Mouse (Mus musculus): ENCODE data around the gene Mad1l1. TPM values are rescaled to one million over a fixed set of nuclear protein-coding genes. Genes with fewer than 3 reads are reported as not detected.
A peak's percentile ranks its signal among the peaks of the same experiment; 100 is the strongest.

The Mad1l1 gene
- polyA plus RNA-seq, 1 experiment from 2014 or later, result 44.8 TPM

GRCm38 (mm10) chr5:140255265-140255664 lies 66.1 kb downstream of the Mad1l1 start:
- no peaks in the 10 kb centered on the region for H3K27me3 ChIP-seq
- 82% methylated on average over 5 of the region's 5 CpGs for WGBS
- peaks cover 9% of the 10 kb centered on the region; the same call in 1 of the 2 replicates for H3K36me3 ChIP-seq
- H3K4me3 ChIP-seq, result no peak overlapping the region
- no peaks in the 10 kb centered on the region for H3K9me3 ChIP-seq (replicated peaks)
- ATAC-seq (ENCODE audit: low FRiP score), result no peak
- H3K9ac ChIP-seq, result no peak overlapping the region
- peaks cover 7% of the 10 kb centered on the region; the same call in 1 of the 2 replicates for H3K4me1 ChIP-seq
- no peak overlapping the region for H3K4me2 ChIP-seq (replicated peaks)
- no peak overlapping the region for H3K27ac ChIP-seq

- H3K36me3 ChIP-seq, result peaks cover 8% of the 10 kb centered on the region; the same call in 1 of the 2 replicates
- H3K27ac ChIP-seq, result no peak overlapping the region
- no peaks in the 10 kb centered on the region for H3K27me3 ChIP-seq
- peaks cover 10% of the 10 kb centered on the region for H3K4me1 ChIP-seq
- no peak overlapping the region for H3K4me3 ChIP-seq
- ATAC-seq (ENCODE audit: low FRiP score), result no peak
- no peak overlapping the region for H3K9ac ChIP-seq
- WGBS, result 89% methylated on average over 1 of the region's 1 CpGs
- no peak overlapping the region for H3K4me2 ChIP-seq (replicated peaks)
- no peaks in the 10 kb centered on the region for H3K9me3 ChIP-seq (replicated peaks)
Observed at GRCm38 (mm10) chr5:140254656-140255055, 66.7 kb downstream of the Mad1l1 start.

GRCm38 (mm10) chr5:140251989-140252388 lies 69.4 kb downstream of the Mad1l1 start:
- no peak overlapping the region for H3K4me2 ChIP-seq (replicated peaks)
- no peak overlapping the region for H3K9ac ChIP-seq
- WGBS, result 86% methylated on average over 2 of the region's 2 CpGs
- H3K4me3 ChIP-seq, result no peak overlapping the region
- no peaks in the 10 kb centered on the region for H3K9me3 ChIP-seq (replicated peaks)
- no peaks in the 10 kb centered on the region for H3K27me3 ChIP-seq
- no peak overlapping the region for H3K27ac ChIP-seq
- H3K4me1 ChIP-seq, result peaks cover 11% of the 10 kb centered on the region
- ATAC-seq (ENCODE audit: low FRiP score), result no peak
- 0 out of 2 replicates have a peak, but pooled peaks cover 3% of the 10 kb centered on the region for H3K36me3 ChIP-seq

DNA sequence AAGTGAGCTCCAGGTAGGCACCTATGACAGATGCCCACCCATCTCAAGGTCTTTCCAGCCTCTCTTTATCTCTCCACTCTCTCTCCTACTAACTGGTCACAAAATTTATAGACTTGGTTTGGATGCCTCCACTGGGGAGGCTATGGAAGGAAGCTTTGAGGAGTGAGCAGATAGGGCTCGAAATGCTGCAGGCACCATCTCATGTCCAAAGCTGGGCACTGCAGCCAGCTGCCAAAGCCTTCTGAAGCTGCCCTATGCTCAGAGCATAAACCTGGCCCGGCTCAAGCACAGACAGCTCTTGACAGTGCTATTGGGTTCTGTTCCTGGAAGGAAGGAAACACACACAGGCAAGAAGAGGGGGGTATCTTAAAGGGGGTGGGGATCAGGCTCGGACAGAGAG lies 71.0 kb downstream of the Mad1l1 start:
- Histone ChIP-seq H3K4me2 (replicated peaks) (no peak overlapping the region), H3K9ac (no peak overlapping the region), H3K27me3 (no peaks in the 10 kb centered on the region), H3K36me3 (0 out of 2 replicates have a peak, but pooled peaks cover 3% of the 10 kb centered on the region), H3K27ac (no peak overlapping the region), H3K4me3 (no peak overlapping the region), H3K4me1 (peaks cover 8% of the 10 kb centered on the region), H3K9me3 (replicated peaks) (no peaks in the 10 kb centered on the region)
- ATAC-seq (ENCODE audit: low FRiP score), result no peak
- WGBS, result 95% methylated on average over 3 of the region's 3 CpGs

GRCm38 (mm10) chr5:140249359-140250062 lies 71.8 kb downstream of the Mad1l1 start:
- peak; percentile 60; the same call in 1 of the 2 replicates for ATAC-seq (ENCODE audit: low FRiP score)
- WGBS, result 61% methylated on average over 6 of the region's 6 CpGs
- no peaks in the 10 kb centered on the region for H3K9me3 ChIP-seq (replicated peaks)
- 0 out of 2 replicates have a peak, but pooled peaks cover 3% of the 10 kb centered on the region for H3K36me3 ChIP-seq
- H3K27me3 ChIP-seq, result no peaks in the 10 kb centered on the region
- H3K4me1 ChIP-seq, result peaks cover 4% of the 10 kb centered on the region
- no peak overlapping the region for H3K9ac ChIP-seq
- no peak overlapping the region for H3K4me3 ChIP-seq
- H3K4me2 ChIP-seq (replicated peaks), result no peak overlapping the region
- peak overlapping the region; percentile 40; the same call in 1 of the 2 replicates for H3K27ac ChIP-seq

GRCm38 (mm10) chr5:140248101-140248500 lies 73.3 kb downstream of the Mad1l1 start:
- H3K4me3 ChIP-seq, result no peak overlapping the region
- WGBS, result 94% methylated on average over 2 of the region's 2 CpGs
- no peaks in the 10 kb centered on the region for H3K27me3 ChIP-seq
- H3K4me1 ChIP-seq, result peaks cover 4% of the 10 kb centered on the region
- no peak overlapping the region for H3K27ac ChIP-seq
- 0 out of 2 replicates have a peak, but pooled peaks cover 3% of the 10 kb centered on the region for H3K36me3 ChIP-seq
- ATAC-seq (ENCODE audit: low FRiP score), result no peak
- no peak overlapping the region for H3K4me2 ChIP-seq (replicated peaks)
- H3K9ac ChIP-seq, result no peak overlapping the region
- H3K9me3 ChIP-seq (replicated peaks), result no peaks in the 10 kb centered on the region

GRCm38 (mm10) chr5:140240235-140240634 lies 81.1 kb downstream of the Mad1l1 start:
- Histone ChIP-seq H3K27ac (no peak overlapping the region), H3K27me3 (no peaks in the 10 kb centered on the region), H3K36me3 (no peaks in the 10 kb centered on the region), H3K4me3 (no peak overlapping the region), H3K9ac (no peak overlapping the region), H3K4me2 (replicated peaks) (no peak overlapping the region), H3K4me1 (peaks cover 13% of the 10 kb centered on the region; the same call in 1 of the 2 replicates), H3K9me3 (replicated peaks) (no peaks in the 10 kb centered on the region)
- no peak for ATAC-seq (ENCODE audit: low FRiP score)
- 97% methylated on average over 3 of the region's 3 CpGs for WGBS

DNA sequence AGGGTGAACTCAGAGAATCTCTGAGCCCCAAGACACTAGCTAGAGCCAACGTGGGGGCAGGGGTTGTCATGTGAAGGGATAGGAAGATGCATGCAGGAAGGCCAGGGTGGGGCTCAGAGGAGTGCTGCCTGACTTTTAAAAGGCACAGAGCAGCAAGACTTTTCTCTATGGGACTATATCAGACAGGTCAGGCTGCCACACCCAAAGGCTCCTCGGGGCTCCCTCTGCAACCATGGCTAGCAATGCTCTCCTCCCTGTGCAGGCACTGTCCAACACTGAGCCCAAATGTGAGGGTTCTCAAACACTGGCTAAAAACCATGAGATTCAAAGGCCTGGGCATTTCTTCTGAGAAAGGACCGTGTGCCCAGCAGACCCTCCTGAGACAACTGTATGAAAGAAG lies 82.5 kb downstream of the Mad1l1 start:
- no peak overlapping the region for H3K4me3 ChIP-seq
- no peak overlapping the region for H3K4me2 ChIP-seq (replicated peaks)
- 74% methylated on average over 3 of the region's 3 CpGs for WGBS
- no peaks in the 10 kb centered on the region for H3K27me3 ChIP-seq
- H3K9me3 ChIP-seq (replicated peaks), result no peaks in the 10 kb centered on the region
- no peak for ATAC-seq (ENCODE audit: low FRiP score)
- no peak overlapping the region for H3K27ac ChIP-seq
- H3K4me1 ChIP-seq, result peaks cover 15% of the 10 kb centered on the region; the same call in 1 of the 2 replicates
- no peaks in the 10 kb centered on the region for H3K36me3 ChIP-seq
- H3K9ac ChIP-seq, result no peak overlapping the region

DNA sequence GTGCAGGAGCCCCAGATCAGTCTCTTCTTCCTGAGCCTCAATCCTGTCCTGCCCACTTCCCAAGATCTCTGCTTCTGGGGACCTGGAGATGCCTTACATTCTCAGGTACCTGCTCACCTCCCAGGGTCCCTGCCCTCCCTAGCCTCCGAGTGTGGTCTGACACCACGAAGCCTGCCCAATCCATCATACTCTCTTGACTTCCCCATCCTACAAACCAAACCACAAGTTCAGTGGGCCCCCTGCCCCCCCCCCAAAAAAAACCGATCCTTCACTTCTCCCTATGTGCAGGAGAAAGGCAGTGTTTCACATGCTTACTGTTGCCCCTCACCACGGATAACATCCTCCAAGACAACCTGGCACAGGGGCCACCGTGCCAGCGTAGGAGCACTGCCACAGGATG lies 90.5 kb downstream of the Mad1l1 start:
- Histone ChIP-seq H3K9me3 (replicated peaks) (no peaks in the 10 kb centered on the region), H3K9ac (no peak overlapping the region), H3K27ac (no peak overlapping the region), H3K27me3 (no peaks in the 10 kb centered on the region; the same call in 1 of the 2 replicates), H3K4me1 (peaks cover 14% of the 10 kb centered on the region), H3K36me3 (no peaks in the 10 kb centered on the region), H3K4me3 (no peak overlapping the region), H3K4me2 (replicated peaks) (no peak overlapping the region)
- ATAC-seq (ENCODE audit: low FRiP score), result no peak
- WGBS, result 90% methylated on average over 6 of the region's 6 CpGs

GRCm38 (mm10) chr5:140228306-140228705 lies 93.0 kb downstream of the Mad1l1 start:
- no peaks in the 10 kb centered on the region; the same call in 1 of the 2 replicates for H3K27me3 ChIP-seq
- peaks cover 13% of the 10 kb centered on the region for H3K4me1 ChIP-seq
- ATAC-seq (ENCODE audit: low FRiP score), result no peak
- 87% methylated on average over 3 of the region's 3 CpGs for WGBS
- H3K9me3 ChIP-seq (replicated peaks), result no peaks in the 10 kb centered on the region
- no peak overlapping the region for H3K9ac ChIP-seq
- H3K4me3 ChIP-seq, result no peak overlapping the region
- no peak overlapping the region for H3K4me2 ChIP-seq (replicated peaks)
- H3K27ac ChIP-seq, result no peak overlapping the region
- no peaks in the 10 kb centered on the region for H3K36me3 ChIP-seq

GRCm38 (mm10) chr5:140226871-140227270 lies 94.5 kb downstream of the Mad1l1 start:
- Histone ChIP-seq H3K4me2 (replicated peaks) (no peak overlapping the region), H3K27ac (no peak overlapping the region; the same call in 1 of the 2 replicates), H3K9ac (no peak overlapping the region), H3K27me3 (no peaks in the 10 kb centered on the region; the same call in 1 of the 2 replicates), H3K36me3 (no peaks in the 10 kb centered on the region), H3K9me3 (replicated peaks) (no peaks in the 10 kb centered on the region), H3K4me3 (no peak overlapping the region), H3K4me1 (peaks cover 21% of the 10 kb centered on the region)
- 74% methylated on average over 3 of the region's 3 CpGs for WGBS
- no peak for ATAC-seq (ENCODE audit: low FRiP score)

GRCm38 (mm10) chr5:140225881-140226280 lies 95.5 kb downstream of the Mad1l1 start:
- no peak overlapping the region for H3K4me2 ChIP-seq (replicated peaks)
- no peaks in the 10 kb centered on the region; the same call in 1 of the 2 replicates for H3K27me3 ChIP-seq
- no peak overlapping the region for H3K27ac ChIP-seq
- H3K9ac ChIP-seq, result no peak overlapping the region
- WGBS, result 72% methylated on average over 2 of the region's 2 CpGs
- ATAC-seq (ENCODE audit: low FRiP score), result no peak
- no peaks in the 10 kb centered on the region for H3K9me3 ChIP-seq (replicated peaks)
- H3K36me3 ChIP-seq, result no peaks in the 10 kb centered on the region
- no peak overlapping the region for H3K4me3 ChIP-seq
- H3K4me1 ChIP-seq, result peaks cover 30% of the 10 kb centered on the region

DNA sequence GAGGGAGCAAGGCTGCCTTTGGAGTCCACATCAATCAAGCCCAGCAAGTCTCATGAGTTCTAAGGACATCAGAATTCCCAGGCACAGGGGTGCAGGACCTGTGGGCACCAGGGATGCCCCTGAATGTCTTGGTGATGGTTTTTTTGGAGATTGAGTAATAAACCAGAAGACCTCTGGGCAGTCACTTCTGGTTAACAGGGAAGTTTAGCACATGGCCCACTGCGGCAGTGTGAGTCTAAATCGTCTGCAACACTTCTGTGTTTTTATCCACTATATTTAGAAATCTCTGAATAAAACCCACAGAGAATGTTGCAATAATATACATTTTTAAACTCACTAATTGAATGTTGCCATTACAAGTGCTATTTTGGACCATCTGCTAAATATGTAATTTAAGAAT lies 96.2 kb downstream of the Mad1l1 start:
- no peak overlapping the region for H3K9ac ChIP-seq
- H3K4me3 ChIP-seq, result no peak overlapping the region
- no peak overlapping the region for H3K4me2 ChIP-seq (replicated peaks)
- no peak overlapping the region for H3K27ac ChIP-seq
- peaks cover 33% of the 10 kb centered on the region for H3K4me1 ChIP-seq
- no peaks in the 10 kb centered on the region; the same call in 1 of the 2 replicates for H3K27me3 ChIP-seq
- WGBS, result 97% methylated on average over 2 of the region's 2 CpGs
- ATAC-seq (ENCODE audit: low FRiP score), result no peak
- no peaks in the 10 kb centered on the region for H3K9me3 ChIP-seq (replicated peaks)
- H3K36me3 ChIP-seq, result no peaks in the 10 kb centered on the region

All from hindbrain, embryonic 12.5 days (tissue).